Mouse (Mus musculus): ENCODE data around the gene Serp2. TPM values are rescaled to one million over a fixed set of nuclear protein-coding genes. Genes with fewer than 3 reads are reported as not detected.

The Serp2 gene
- polyA plus RNA-seq, 1 experiment from 2014 or later, result 21.4 TPM

- TF ChIP-seq CTCF (IDR thresholded peaks at IDR 0.05), result no peak
- ATAC-seq (no peak), DNase-seq (ENCODE audit: low read depth, low spot score) (no peak)
- POLR2A ChIA-PET, result no interaction called here
- in situ Hi-C loops (cut with MboI; ENCODE audit: low pct_unique_long_range_greater_than_20kb), result loop anchor here (25.0 kb wide), 1 partner anchor 1000 kb away; no protein-coding TSS in a partner anchor
- no peaks in the 10 kb centered on the region for H3K27me3 ChIP-seq
- CTCF ChIA-PET, result interaction anchor here (4.3 kb wide), 1 partner anchor 16 kb away, joined by 14 read pairs; no protein-coding TSS in a partner anchor
Observed at GRCm38 (mm10) chr14:76487609-76488008, 69.1 kb downstream of the Serp2 start.

- POLR2A ChIA-PET, result interaction anchor here (5.3 kb wide), 1 partner anchor 22 kb away, joined by 31 read pairs; no protein-coding TSS in a partner anchor
- TF ChIP-seq CTCF (IDR thresholded peaks at IDR 0.05), result no peak
- H3K27me3 ChIP-seq, result no peaks in the 10 kb centered on the region
- no peak for ATAC-seq
- no peak for DNase-seq (ENCODE audit: low read depth, low spot score)
- CTCF ChIA-PET, result interaction anchor here (2.5 kb wide), 1 partner anchor 13 kb away, joined by 7 read pairs; no protein-coding TSS in a partner anchor
- in situ Hi-C loops (cut with MboI; ENCODE audit: low pct_unique_long_range_greater_than_20kb), result loop anchor here (25.0 kb wide), 1 partner anchor 1004 kb away; no protein-coding TSS in a partner anchor
Observed at GRCm38 (mm10) chr14:76483701-76484100, 73.0 kb downstream of the Serp2 start.

Other genes starting within 250 kb of the Serp2 start
- gene Tsc22d1, start 141.9 kb downstream of the Serp2 start, polyA plus RNA-seq (2021), result 4,339 TPM